In genomic region chr6:5802124-5802839, GRCm38 (mm10) we compare ENCODE assay signal across 8 mouse cellular contexts.
A peak's percentile ranks its signal among the peaks of the same experiment; 100 is the strongest.
DNase-seq lines count a peak whose midpoint lies in the region; ATAC-seq and TF ChIP-seq lines count a peak whose summit lies in the region.

No protein-coding gene starts in this region.

- DNase-seq in heart, postnatal 0 days (ENCODE audit: low spot score): peak; percentile 73
- peak; percentile 68 for DNase-seq in ES-CJ7 (ENCODE audit: low read depth, low spot score)
- DNase-seq in cerebellum, adult 9-11 months: peak; percentile 17
- peak; percentile 23 for DNase-seq in induced T-regulatory cell, adult 2 months (ENCODE audit: low read depth)
- no peak for DNase-seq in spleen, postnatal 4 days (ENCODE audit: low spot score in 2 of 2)

- H3K4me1 ChIP-seq in heart, postnatal 0 days (ENCODE audit: control insufficient read depth, insufficient read depth): no peaks in the 10 kb centered on the region
- H3K4me1 ChIP-seq in heart, embryonic 12.5 days (replicated peaks): peaks cover 3% of the 10 kb centered on the region; the same call in 1 of the 2 replicates
- no peaks in the 10 kb centered on the region for H3K4me1 ChIP-seq in midbrain, embryonic 13.5 days (replicated peaks)

- no peak overlapping the region for H3K4me3 ChIP-seq in heart, postnatal 0 days (ENCODE audit: low read depth, low read length)
- H3K4me3 ChIP-seq in heart, embryonic 12.5 days: no peak overlapping the region
- H3K4me3 ChIP-seq in midbrain, embryonic 13.5 days (replicated peaks): no peak overlapping the region

- H3K36me3 ChIP-seq in heart, postnatal 0 days (replicated peaks; ENCODE audit: control insufficient read depth, insufficient read depth, low read length): no peaks in the 10 kb centered on the region
- H3K36me3 ChIP-seq in heart, embryonic 12.5 days: no peaks in the 10 kb centered on the region
- H3K36me3 ChIP-seq in midbrain, embryonic 13.5 days: no peaks in the 10 kb centered on the region

- H3K27me3 ChIP-seq in heart, postnatal 0 days (ENCODE audit: control insufficient read depth, insufficient read depth, low read length): no peaks in the 10 kb centered on the region
- no peaks in the 10 kb centered on the region for H3K27me3 ChIP-seq in heart, embryonic 12.5 days (replicated peaks)
- no peaks in the 10 kb centered on the region for H3K27me3 ChIP-seq in midbrain, embryonic 13.5 days

- 43% methylated on average over 6 of the region's 6 CpGs for WGBS in heart, postnatal 0 days
- WGBS in heart, embryonic 12.5 days: 49% methylated on average over 6 of the region's 6 CpGs
- WGBS in midbrain, embryonic 13.5 days: 56% methylated on average over 6 of the region's 6 CpGs

- no peak for TF ChIP-seq EP300 in heart, postnatal 0 days (IDR thresholded peaks at IDR 0.05; ENCODE audit: low read depth)

- H3K9me3 ChIP-seq in heart, postnatal 0 days (replicated peaks; ENCODE audit: control insufficient read depth, low read length): no peaks in the 10 kb centered on the region
- no peaks in the 10 kb centered on the region for H3K9me3 ChIP-seq in heart, embryonic 12.5 days (replicated peaks)
- H3K9me3 ChIP-seq in midbrain, embryonic 13.5 days: no peaks in the 10 kb centered on the region

- no peak overlapping the region for H3K9ac ChIP-seq in heart, postnatal 0 days (replicated peaks; ENCODE audit: low read depth, low read length)
- no peak overlapping the region for H3K9ac ChIP-seq in heart, embryonic 12.5 days
- no peak overlapping the region for H3K9ac ChIP-seq in midbrain, embryonic 13.5 days (replicated peaks)

- peak; percentile 69 for TF ChIP-seq CTCF in heart, postnatal 0 days (IDR thresholded peaks at IDR 0.05; ENCODE audit: low read depth)

- no peak overlapping the region for H3K27ac ChIP-seq in heart, postnatal 0 days (ENCODE audit: low read depth)
- no peak overlapping the region for H3K27ac ChIP-seq in heart, embryonic 12.5 days (ENCODE audit: poor library complexity, severe bottlenecking)
- H3K27ac ChIP-seq in midbrain, embryonic 13.5 days: no peak overlapping the region

- H3K4me2 ChIP-seq in heart, postnatal 0 days (ENCODE audit: low read depth, low read length): no peak overlapping the region
- no peak overlapping the region for H3K4me2 ChIP-seq in heart, embryonic 12.5 days
- no peak overlapping the region for H3K4me2 ChIP-seq in midbrain, embryonic 13.5 days (replicated peaks)

- peak; percentile 71 for ATAC-seq in heart, postnatal 0 days (ENCODE audit: insufficient read depth, low read depth)
- no peak for ATAC-seq in heart, embryonic 12.5 days (ENCODE audit: insufficient number of reproducible peaks, low FRiP score)
- peak; percentile 82 for ATAC-seq in midbrain, embryonic 13.5 days
- no peak for ATAC-seq in monocyte, adult 5-6 weeks (replicated peaks; ENCODE audit: insufficient number of reproducible peaks, low FRiP score, low TSS enrichment, poor library complexity, severe bottlenecking)

Comparison
In these comparisons a context has a peak if more than half of its experiments do, and no peak if none do; other contexts are left out.
1. ATAC-seq: peak in heart, postnatal 0 days (single experiment) and midbrain, embryonic 13.5 days (single experiment); none in heart, embryonic 12.5 days (single experiment) and monocyte, adult 5-6 weeks (single experiment).
2. DNase-seq: peak in heart, postnatal 0 days (single experiment), ES-CJ7 (single experiment), cerebellum, adult 9-11 months (single experiment) and induced T-regulatory cell, adult 2 months (single experiment); none in spleen, postnatal 4 days (0 of 2).